Mouse (Mus musculus) E14TG2a.4 (cell line): ENCODE results near the gene Grm4.
"Not testable (repeated sequence)": the region's sequence is repeated elsewhere in the genome, so short reads cannot be mapped to it uniquely, and the experiment has no call there.

ENCODE experiments used
- H3K27me3 ChIP-seq: 2 replicates; pipeline ENCODE4 v1.6.1; 2014; ENCODE audit warnings: low read length, control low read depth; ENCODE audit not compliant: insufficient read depth
- H3K36me3 ChIP-seq: 2 replicates; pipeline ENCODE4 v1.6.1; 2014; ENCODE audit warnings: low read length, control low read depth; ENCODE audit not compliant: insufficient read depth
- H3K4me1 ChIP-seq: replicated peaks from 2 replicates; pipeline ENCODE4 v1.6.1; 2014; ENCODE audit warnings: low read depth, low read length, control low read depth
- H3K4me3 ChIP-seq: replicated peaks from 2 replicates; pipeline ENCODE4 v1.5.1; 2014; ENCODE audit warnings: mild to moderate bottlenecking, low read length
- H3K9me3 ChIP-seq: 2 replicates; pipeline ENCODE4 v1.6.1; 2014; ENCODE audit warnings: low read length, control low read depth
- CTCF ChIP-seq: conservative IDR thresholded peaks from 2 replicates; pipeline ENCODE4 v1.5.1; 2014; ENCODE audit warnings: low read length
- NANOG ChIP-seq: IDR thresholded peaks from 2 replicates; pipeline ENCODE4 v1.6.1; 2014; ENCODE audit warnings: borderline replicate concordance, low read length, mixed read lengths
- POU5F1 ChIP-seq: IDR thresholded peaks from 2 replicates; pipeline ENCODE4 v1.6.1; 2014; ENCODE audit warnings: low read length, borderline replicate concordance

Grm4 gene

DNA sequence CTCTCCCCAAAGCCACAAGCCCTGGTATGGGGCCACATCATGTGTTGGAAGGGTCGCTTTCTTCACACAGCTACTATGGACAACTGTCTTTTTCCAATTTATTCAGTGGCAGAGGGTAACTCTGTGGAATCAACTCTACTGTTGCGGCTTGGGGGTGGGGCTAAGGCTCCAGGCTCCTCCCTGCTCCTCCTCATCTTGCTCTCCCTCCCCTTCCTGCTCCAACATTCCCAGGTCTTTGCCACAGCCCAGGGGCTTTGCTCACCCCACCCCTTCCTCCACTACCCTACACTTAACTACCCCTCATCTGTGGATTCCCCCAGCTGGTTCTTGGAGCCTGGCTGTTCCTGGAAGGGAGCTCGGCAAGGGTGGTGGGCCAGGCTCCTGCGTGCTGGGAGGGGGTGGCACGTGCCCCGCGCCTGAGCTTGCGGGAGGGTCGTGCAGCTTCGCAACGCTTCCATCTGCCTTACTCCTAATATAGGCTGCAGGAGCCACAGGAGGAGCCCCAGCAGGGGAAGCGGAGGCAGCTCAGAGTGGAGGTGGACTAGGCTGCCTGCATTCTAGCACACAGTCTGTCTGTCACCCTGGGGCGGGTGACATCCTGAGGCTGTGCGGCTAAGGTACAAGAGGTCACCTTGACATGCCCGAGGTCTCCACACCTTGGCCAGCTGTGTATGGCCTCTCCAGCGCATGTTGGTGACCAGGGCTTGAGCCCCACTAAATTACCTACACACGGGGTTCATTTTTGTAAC, 135.5 kb downstream of the Grm4 start:
- Histone ChIP-seq H3K4me1 (peaks cover 30% of the 10 kb centered on the region), H3K36me3 (peaks cover 4% of the 10 kb centered on the region; the same call in 1 of the 2 replicates), H3K4me3 (peak overlapping the region; percentile 29; the same call in 1 of the 2 replicates), H3K9me3 (peaks cover 58% of the 10 kb centered on the region), H3K27me3 (peaks cover 25% of the 10 kb centered on the region)
- no peak for TF ChIP-seq CTCF
- TF ChIP-seq NANOG, result no peak
- no peak for TF ChIP-seq POU5F1

- Histone ChIP-seq H3K4me1 (peaks cover 44% of the 10 kb centered on the region), H3K9me3 (peaks cover 50% of the 10 kb centered on the region), H3K27me3 (peaks cover 24% of the 10 kb centered on the region), H3K36me3 (peaks cover 4% of the 10 kb centered on the region; the same call in 1 of the 2 replicates), H3K4me3 (no peak overlapping the region)
- TF ChIP-seq POU5F1 (no peak), NANOG (no peak), CTCF (no peak)
These were observed 138.3 kb downstream of the Grm4 start for GRCm38 (mm10) chr17:27382916-27383315.

DNA sequence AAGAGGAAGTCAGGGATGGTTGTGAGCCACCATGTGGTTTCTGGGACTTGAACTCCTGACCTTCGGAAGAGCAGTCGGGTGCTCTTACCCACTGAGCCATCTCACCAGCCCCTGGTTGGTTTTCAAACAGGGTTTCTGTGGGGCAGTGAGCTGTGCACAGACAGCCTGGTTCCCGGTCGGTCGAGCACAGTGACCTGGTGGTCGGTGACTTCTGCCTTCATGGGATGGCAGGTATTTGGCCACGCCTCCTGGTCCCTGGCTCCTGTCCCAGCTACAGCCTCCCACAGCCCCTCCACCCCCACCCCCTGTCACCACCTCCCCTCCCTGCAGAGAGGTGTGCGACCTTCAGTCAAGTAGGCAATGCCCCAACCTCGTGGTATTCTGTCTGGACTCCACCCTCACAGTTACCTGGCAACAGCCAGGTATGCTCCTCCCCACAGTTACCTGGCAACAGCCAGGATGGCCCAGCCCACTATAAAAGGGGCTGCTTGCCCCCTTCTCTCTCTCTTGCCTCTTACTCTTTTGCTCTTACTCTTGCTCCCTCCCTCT, 140.2 kb downstream of the Grm4 start:
- peaks cover 51% of the 10 kb centered on the region for H3K9me3 ChIP-seq
- H3K4me1 ChIP-seq, result peaks cover 42% of the 10 kb centered on the region
- H3K36me3 ChIP-seq, result not testable (repeated sequence)

GRCm38 (mm10) chr17:27378977-27379376, 142.2 kb downstream of the Grm4 start:
- Histone ChIP-seq H3K36me3 (no peaks in the 10 kb centered on the region), H3K4me1 (peaks cover 30% of the 10 kb centered on the region), H3K9me3 (peaks cover 50% of the 10 kb centered on the region), H3K4me3 (no peak overlapping the region), H3K27me3 (peaks cover 24% of the 10 kb centered on the region)
- TF ChIP-seq CTCF (no peak), NANOG (no peak), POU5F1 (no peak)

More for the DNA sequence above, 140.2 kb downstream of the Grm4 start:
- H3K27me3 ChIP-seq, result peaks cover 26% of the 10 kb centered on the region
- not testable (repeated sequence) for H3K4me3 ChIP-seq

- H3K4me3 ChIP-seq, result no peak overlapping the region
- H3K4me1 ChIP-seq, result peaks cover 30% of the 10 kb centered on the region
- peaks cover 56% of the 10 kb centered on the region for H3K9me3 ChIP-seq
- H3K36me3 ChIP-seq, result no peaks in the 10 kb centered on the region
- TF ChIP-seq NANOG (no peak), CTCF (peak; percentile 55)
- H3K27me3 ChIP-seq, result peaks cover 13% of the 10 kb centered on the region
These were observed 144.1 kb downstream of the Grm4 start for GRCm38 (mm10) chr17:27377151-27377550.

GRCm38 (mm10) chr17:27375551-27375950, 145.7 kb downstream of the Grm4 start:
- Histone ChIP-seq H3K9me3 (peaks cover 67% of the 10 kb centered on the region), H3K4me3 (no peak overlapping the region), H3K4me1 (peaks cover 25% of the 10 kb centered on the region), H3K27me3 (peaks cover 10% of the 10 kb centered on the region), H3K36me3 (no peaks in the 10 kb centered on the region)
- TF ChIP-seq CTCF (no peak), NANOG (no peak), POU5F1 (no peak)
